Mouse (Mus musculus) stomach, adult 2 months (tissue): ENCODE results near the gene Olfr1469. TPM values are rescaled to one million over a fixed set of nuclear protein-coding genes. Genes with fewer than 3 reads are reported as not detected.

Experiments
- polyA plus RNA-seq: library from polyadenylated mRNA; depleted of rRNA; stranded (reverse); fragments of >200 nt; gene quantifications from 2 replicates; pipeline ENCODE4 v1.2.3, GENCODE M21; 2012; rRNA removed

The Olfr1469 gene
- polyA plus RNA-seq = not detected in 2 replicates

GRCm38 (mm10) chr19:13407549-13407948 lies at the start of gene Olfr1469:
Gene Olfr1469 (plus strand): TSS chr19:13407849.

GRCm38 (mm10) chr19:13361936-13362335 lies 45.7 kb upstream of the Olfr1469 start, which contains the start of gene Olfr1467:
Gene Olfr1467 (plus strand): TSS chr19:13362236.

GRCm38 (mm10) chr19:13443109-13443508 lies 35.5 kb downstream of the Olfr1469 start, which contains the start of gene Olfr1471:
Gene Olfr1471 (plus strand): TSS chr19:13443409.

GRCm38 (mm10) chr19:13455986-13456385 lies 48.3 kb downstream of the Olfr1469 start, which contains the start of gene Olfr1472:
Gene Olfr1472 (minus strand): TSS chr19:13456086.

Other genes starting within 250 kb of the Olfr1469 start
- not detected in 2 replicates for gene Olfr1461, start 244.8 kb upstream of the Olfr1469 start, polyA plus RNA-seq
- gene Olfr1462, start 222.1 kb upstream of the Olfr1469 start, polyA plus RNA-seq = not detected in 2 replicates
- gene Olfr1463, start 176.5 kb upstream of the Olfr1469 start, polyA plus RNA-seq = not detected in 2 replicates
- gene Olfr1465, start 92.3 kb upstream of the Olfr1469 start, polyA plus RNA-seq = not detected in 2 replicates
- not detected in 2 replicates for gene Olfr1466, start 69.0 kb upstream of the Olfr1469 start, polyA plus RNA-seq
- gene Olfr1467, start 45.6 kb upstream of the Olfr1469 start, polyA plus RNA-seq = not detected in 2 replicates
- not detected in 2 replicates for gene Olfr1471, start 35.6 kb downstream of the Olfr1469 start, polyA plus RNA-seq
- not detected in 2 replicates for gene Olfr1472, start 48.2 kb downstream of the Olfr1469 start, polyA plus RNA-seq
- not detected in 2 replicates for gene Olfr1474, start 61.7 kb downstream of the Olfr1469 start, polyA plus RNA-seq
- gene Olfr1475, start 72.3 kb downstream of the Olfr1469 start, polyA plus RNA-seq = not detected in 2 replicates
- not detected in 2 replicates for gene Olfr1477, start 92.7 kb downstream of the Olfr1469 start, polyA plus RNA-seq
- not detected in 2 replicates for gene Olfr1480, start 120.1 kb downstream of the Olfr1469 start, polyA plus RNA-seq
- gene Olfr1484, start 175.7 kb downstream of the Olfr1469 start, polyA plus RNA-seq = not detected in 2 replicates
- gene Olfr1487, start 209.5 kb downstream of the Olfr1469 start, polyA plus RNA-seq = not detected in 2 replicates
- not detected in 2 replicates for gene Olfr1489, start 223.8 kb downstream of the Olfr1469 start, polyA plus RNA-seq
- gene Olfr1490, start 243.2 kb downstream of the Olfr1469 start, polyA plus RNA-seq = not detected in 2 replicates